Mouse (Mus musculus) limb, embryonic 12.5 days (tissue): ENCODE measurements around the gene Pink1. TPM values are rescaled to one million over a fixed set of nuclear protein-coding genes. Genes with fewer than 3 reads are reported as not detected.
A peak's percentile ranks its signal among the peaks of the same experiment; 100 is the strongest.

Experiments
- ATAC-seq: fragments of 200-750 bp; cut with Nextera tagmentation; 2 replicates; pipeline ENCODE4 v1.8.0; 2017; ENCODE audit warnings: low read depth, moderate TSS enrichment; ENCODE audit not compliant: insufficient number of reproducible peaks, insufficient read depth, low FRiP score, low TSS enrichment
- H3K27ac ChIP-seq: fragments of 300-500 bp; sonication (generic); 2 replicates; pipeline ENCODE4 v1.5.1; 2016; ENCODE audit warnings: mild to moderate bottlenecking, moderate library complexity
- H3K27me3 ChIP-seq: fragments of 300-500 bp; sonication (generic); 2 replicates; pipeline ENCODE4 v1.6.1; 2016; ENCODE audit warnings: mild to moderate bottlenecking, moderate library complexity
- H3K36me3 ChIP-seq: fragments of 300-500 bp; sonication (generic); 2 replicates; pipeline ENCODE4 v1.6.1; 2016; ENCODE audit warnings: mild to moderate bottlenecking, moderate library complexity
- H3K4me1 ChIP-seq: fragments of 300-500 bp; sonication (generic); replicated peaks from 2 replicates; pipeline ENCODE4 v1.6.1; 2016
- H3K4me2 ChIP-seq: fragments of 300-500 bp; sonication (generic); 2 replicates; pipeline ENCODE4 v1.6.1; 2016; ENCODE audit warnings: mild to moderate bottlenecking, moderate library complexity
- H3K4me3 ChIP-seq: fragments of 300-500 bp; sonication (generic); replicated peaks from 2 replicates; pipeline ENCODE4 v1.5.1; 2016; ENCODE audit warnings: mild to moderate bottlenecking
- H3K9ac ChIP-seq: fragments of 300-500 bp; sonication (generic); replicated peaks from 2 replicates; pipeline ENCODE4 v1.6.1; 2016; ENCODE audit warnings: mild to moderate bottlenecking, moderate library complexity
- H3K9me3 ChIP-seq: fragments of 300-500 bp; sonication (generic); 2 replicates; pipeline ENCODE4 v1.6.1; 2016; ENCODE audit warnings: mild to moderate bottlenecking, moderate library complexity
- WGBS: fragments of 180-500 bp; shearing (Covaris S2); methylation state at CpG from one replicate; pipeline ENCODE4 v1.1.7; 2016; 5-methylcytosine and 5-hydroxymethylcytosine counted together
- polyA plus RNA-seq: library from polyadenylated mRNA; unstranded; fragments of >200 nt; fragmentation: Nextera tagmentation; extraction: Ambion mirVana; gene quantifications from 2 replicates; pipeline ENCODE4 v1.2.1, GENCODE M21; 2016

Pink1 gene
- polyA plus RNA-seq, 1 experiment from 2014 or later: 57.4 TPM

- H3K9ac ChIP-seq: no peak overlapping the region
- no peaks in the 10 kb centered on the region for H3K4me1 ChIP-seq
- ATAC-seq: no peak
- H3K4me2 ChIP-seq: no peak overlapping the region
- no peak overlapping the region for H3K4me3 ChIP-seq
- H3K27ac ChIP-seq: no peak overlapping the region
- WGBS: 86% methylated on average over 11 of the region's 11 CpGs
- H3K36me3 ChIP-seq: peaks cover 98% of the 10 kb centered on the region
- H3K27me3 ChIP-seq: no peaks in the 10 kb centered on the region
- peaks cover 4% of the 10 kb centered on the region for H3K9me3 ChIP-seq
Observed at GRCm38 (mm10) chr4:138313021-138313420, 13.1 kb downstream of the Pink1 start.

GRCm38 (mm10) chr4:138312105-138312504 lies 14.0 kb downstream of the Pink1 start:
- no peaks in the 10 kb centered on the region for H3K27me3 ChIP-seq
- H3K27ac ChIP-seq: no peak overlapping the region
- H3K4me3 ChIP-seq: no peak overlapping the region
- H3K9me3 ChIP-seq: peaks cover 4% of the 10 kb centered on the region
- no peak overlapping the region for H3K9ac ChIP-seq
- WGBS: 93% methylated on average over 3 of the region's 3 CpGs
- no peaks in the 10 kb centered on the region for H3K4me1 ChIP-seq
- peaks cover 98% of the 10 kb centered on the region for H3K36me3 ChIP-seq
- ATAC-seq: no peak
- no peak overlapping the region for H3K4me2 ChIP-seq

DNA sequence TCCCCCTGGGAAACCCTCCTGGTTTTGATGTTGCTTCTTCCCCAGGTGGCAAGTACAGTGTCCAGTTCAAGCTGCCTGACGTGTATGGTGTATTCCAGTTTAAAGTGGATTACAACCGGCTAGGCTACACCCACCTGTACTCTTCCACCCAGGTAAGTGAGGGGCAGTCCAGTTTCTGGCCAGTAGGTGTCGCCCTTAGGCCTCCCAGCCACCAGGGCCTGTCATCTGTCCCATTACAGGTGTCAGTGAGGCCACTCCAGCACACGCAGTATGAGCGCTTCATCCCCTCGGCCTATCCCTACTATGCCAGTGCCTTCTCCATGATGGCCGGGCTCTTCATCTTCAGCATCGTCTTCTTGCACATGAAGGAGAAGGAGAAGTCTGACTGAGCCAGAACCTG lies 14.5 kb downstream of the Pink1 start:
- no peak for ATAC-seq

GRCm38 (mm10) chr4:138310311-138310910 lies 15.7 kb downstream of the Pink1 start:
- Histone ChIP-seq H3K27me3 (no peaks in the 10 kb centered on the region), H3K4me3 (no peak overlapping the region), H3K4me2 (no peak overlapping the region), H3K9me3 (no peaks in the 10 kb centered on the region), H3K4me1 (peaks cover 7% of the 10 kb centered on the region), H3K27ac (no peak overlapping the region), H3K36me3 (peaks cover 88% of the 10 kb centered on the region), H3K9ac (no peak overlapping the region)
- no peak for ATAC-seq
- WGBS: 96% methylated on average over 19 of the region's 19 CpGs

More for the DNA sequence above, 14.5 kb downstream of the Pink1 start:
- Histone ChIP-seq H3K27me3 (no peaks in the 10 kb centered on the region), H3K27ac (no peak overlapping the region), H3K4me2 (no peak overlapping the region), H3K9me3 (peaks cover 4% of the 10 kb centered on the region), H3K4me3 (no peak overlapping the region), H3K36me3 (peaks cover 98% of the 10 kb centered on the region), H3K9ac (no peak overlapping the region), H3K4me1 (no peaks in the 10 kb centered on the region)
- WGBS: 62% methylated on average over 8 of the region's 8 CpGs

- H3K4me2 ChIP-seq: no peak overlapping the region
- no peaks in the 10 kb centered on the region for H3K9me3 ChIP-seq
- H3K27me3 ChIP-seq: no peaks in the 10 kb centered on the region
- peaks cover 18% of the 10 kb centered on the region for H3K4me1 ChIP-seq
- ATAC-seq: no peak
- no peak overlapping the region for H3K4me3 ChIP-seq
- H3K36me3 ChIP-seq: peaks cover 62% of the 10 kb centered on the region
- no peak overlapping the region for H3K9ac ChIP-seq
- 91% methylated on average over 12 of the region's 12 CpGs for WGBS
- no peak overlapping the region for H3K27ac ChIP-seq
Observed at GRCm38 (mm10) chr4:138307739-138308138, 18.4 kb downstream of the Pink1 start.

- H3K27ac ChIP-seq: no peak overlapping the region
- WGBS: 89% methylated on average over 3 of the region's 3 CpGs
- H3K9ac ChIP-seq: no peak overlapping the region
- H3K4me3 ChIP-seq: no peak overlapping the region
- H3K9me3 ChIP-seq: no peaks in the 10 kb centered on the region
- H3K4me1 ChIP-seq: peaks cover 18% of the 10 kb centered on the region
- ATAC-seq: no peak
- no peak overlapping the region for H3K4me2 ChIP-seq
- peaks cover 55% of the 10 kb centered on the region for H3K36me3 ChIP-seq
- no peaks in the 10 kb centered on the region for H3K27me3 ChIP-seq
Observed at GRCm38 (mm10) chr4:138307025-138307424, 19.1 kb downstream of the Pink1 start.

GRCm38 (mm10) chr4:138304340-138305104 lies 21.6 kb downstream of the Pink1 start, which contains the start of gene Ddost:
TSS of gene Ddost (plus strand) at chr4:138304730.
- Histone ChIP-seq H3K36me3 (peaks cover 30% of the 10 kb centered on the region), H3K27me3 (no peaks in the 10 kb centered on the region), H3K4me2 (peak within 1 kb of the TSS; percentile 87), H3K9ac (peak within 1 kb of the TSS; percentile 94), H3K9me3 (0 out of 2 replicates have a peak, but pooled peaks cover 4% of the 10 kb centered on the region), H3K27ac (peak within 1 kb of the TSS; percentile 75), H3K4me3 (peak within 1 kb of the TSS; percentile 93), H3K4me1 (peaks cover 18% of the 10 kb centered on the region)
- WGBS: under 1% methylated on average over 64 of the region's 64 CpGs
- ATAC-seq: peak; percentile 97

GRCm38 (mm10) chr4:138303742-138304141 lies 22.4 kb downstream of the Pink1 start:
- ATAC-seq: no peak
- peak overlapping the region; percentile 80 for H3K9ac ChIP-seq
- WGBS: 13% methylated on average over 18 of the region's 18 CpGs
- H3K9me3 ChIP-seq: 0 out of 2 replicates have a peak, but pooled peaks cover 4% of the 10 kb centered on the region
- H3K36me3 ChIP-seq: peaks cover 22% of the 10 kb centered on the region
- H3K4me2 ChIP-seq: peak overlapping the region; percentile 87
- peak overlapping the region; percentile 93 for H3K4me3 ChIP-seq
- H3K27ac ChIP-seq: peak overlapping the region; percentile 69; the same call in 1 of the 2 replicates
- H3K27me3 ChIP-seq: no peaks in the 10 kb centered on the region
- H3K4me1 ChIP-seq: peaks cover 18% of the 10 kb centered on the region

- no peak overlapping the region for H3K9ac ChIP-seq
- no peak overlapping the region for H3K27ac ChIP-seq
- H3K4me2 ChIP-seq: peak overlapping the region; percentile 87; the same call in 1 of the 2 replicates
- no peak for ATAC-seq
- H3K4me3 ChIP-seq: 0 out of 2 replicates have a peak overlapping the region, but pooled peaks have one; percentile 93
- H3K9me3 ChIP-seq: 0 out of 2 replicates have a peak, but pooled peaks cover 4% of the 10 kb centered on the region
- H3K27me3 ChIP-seq: no peaks in the 10 kb centered on the region
- 90% methylated on average over 3 of the region's 3 CpGs for WGBS
- H3K4me1 ChIP-seq: peaks cover 18% of the 10 kb centered on the region
- H3K36me3 ChIP-seq: peaks cover 15% of the 10 kb centered on the region
Observed at GRCm38 (mm10) chr4:138303011-138303410, 23.1 kb downstream of the Pink1 start.

DNA sequence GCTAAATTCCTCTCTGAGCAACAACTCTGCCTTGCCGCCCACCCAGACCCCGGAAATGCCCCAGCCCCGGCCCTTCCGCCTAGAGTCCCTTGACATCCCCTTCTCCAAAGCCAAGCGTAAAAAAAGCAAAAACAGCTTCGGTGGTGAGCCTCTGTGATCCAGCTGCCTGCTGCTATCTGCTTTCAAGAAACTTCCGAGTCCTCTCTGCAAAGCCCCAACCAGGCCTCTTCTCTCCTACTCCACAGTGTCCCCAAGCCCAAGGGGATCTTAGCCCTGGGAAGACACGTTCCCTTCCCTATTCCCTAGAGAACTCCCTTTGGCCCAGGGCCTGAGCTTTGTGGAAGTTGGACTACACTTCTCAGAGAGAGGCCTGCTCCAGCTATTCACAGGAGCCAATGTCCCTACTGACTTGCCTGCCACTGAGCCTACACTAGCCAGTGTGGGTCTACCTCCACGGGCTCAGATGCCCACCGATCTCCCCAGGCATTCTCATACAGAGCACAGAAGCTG lies 24.8 kb downstream of the Pink1 start:
- no peak overlapping the region for H3K9ac ChIP-seq

GRCm38 (mm10) chr4:138293949-138294550 lies 32.1 kb downstream of the Pink1 start:
- Histone ChIP-seq H3K4me1 (no peaks in the 10 kb centered on the region), H3K4me2 (no peak overlapping the region), H3K27ac (no peak overlapping the region), H3K36me3 (no peaks in the 10 kb centered on the region), H3K9me3 (no peaks in the 10 kb centered on the region), H3K9ac (no peak overlapping the region), H3K4me3 (no peak overlapping the region), H3K27me3 (peaks cover 4% of the 10 kb centered on the region; the same call in 1 of the 2 replicates)
- 81% methylated on average over 10 of the region's 14 CpGs for WGBS
- no peak for ATAC-seq

More for the DNA sequence above, 24.8 kb downstream of the Pink1 start:
- Histone ChIP-seq H3K4me3 (no peak overlapping the region), H3K4me2 (no peak overlapping the region), H3K27me3 (no peaks in the 10 kb centered on the region), H3K36me3 (no peaks in the 10 kb centered on the region), H3K4me1 (peaks cover 18% of the 10 kb centered on the region), H3K9me3 (0 out of 2 replicates have a peak, but pooled peaks cover 4% of the 10 kb centered on the region), H3K27ac (no peak overlapping the region)
- 84% methylated on average over 10 of the region's 10 CpGs for WGBS
- ATAC-seq: no peak
